Mouse (Mus musculus): ENCODE results near the gene Myom1.

DNA sequence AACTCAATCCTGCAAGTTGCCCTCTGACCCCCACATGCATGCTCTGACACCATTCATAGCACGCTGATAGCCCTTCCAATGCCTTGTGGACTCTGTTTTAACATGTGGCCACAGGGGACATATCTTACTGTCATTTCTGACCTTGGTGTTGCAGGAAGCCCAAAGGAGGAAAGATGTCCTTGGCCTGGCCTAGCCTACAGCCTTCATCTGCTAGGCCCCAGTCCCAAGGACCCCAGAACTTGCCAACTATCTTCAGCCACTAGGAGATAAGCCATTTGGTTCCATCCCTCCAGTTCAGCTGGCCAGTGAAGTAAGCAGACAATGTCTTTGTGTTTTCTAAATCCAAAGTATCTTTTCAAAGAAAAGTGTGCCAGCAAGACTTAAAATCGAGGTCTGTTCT is 37.2 kb upstream of the Myom1 start:
- TF ChIP-seq CTCF (conservative IDR thresholded peaks at IDR 0.05; ENCODE audit: low read length) (no peak), NANOG (IDR thresholded peaks at IDR 0.05; ENCODE audit: borderline replicate concordance, low read length) (no peak)
